Mouse (Mus musculus): ENCODE measurements around the gene Cox5a.

GRCm38 (mm10) chr9:57547287-57547686 is 26.2 kb downstream of the Cox5a start:
- TF ChIP-seq CTCF (IDR thresholded peaks at IDR 0.05; ENCODE audit: low read depth, low read length) (no peak), POLR2A (IDR thresholded peaks at IDR 0.05; ENCODE audit: extremely low read depth, insufficient read depth, low read length) (no peak)
